Mouse (Mus musculus) forebrain, embryonic 11.5 days (tissue): ENCODE measurements around the gene Mlx. TPM values are rescaled to one million over a fixed set of nuclear protein-coding genes. Genes with fewer than 3 reads are reported as not detected.
A peak's percentile ranks its signal among the peaks of the same experiment; 100 is the strongest.

Experiments used
- ATAC-seq: fragments of 200-750 bp; cut with Nextera tagmentation; replicated peaks from 2 replicates; pipeline ENCODE4 v1.8.0; 2017; ENCODE audit warnings: moderate TSS enrichment; ENCODE audit not compliant: low FRiP score
- DNase-seq: peaks from one replicate; pipeline ENCODE4 v3.0.0-alpha.2; 2017; ENCODE audit warnings: low spot score
- H3K27ac ChIP-seq: fragments of 300-500 bp; sonication (generic); 2 replicates; pipeline ENCODE4 v1.5.1; 2014; ENCODE audit warnings: low read depth, low read length
- H3K27me3 ChIP-seq: fragments of 300-500 bp; sonication (generic); 2 replicates; pipeline ENCODE4 v1.6.1; 2014; ENCODE audit warnings: mild to moderate bottlenecking, low read length, mixed read lengths; ENCODE audit not compliant: control insufficient read depth, insufficient read depth
- H3K36me3 ChIP-seq: fragments of 300-500 bp; sonication (generic); 2 replicates; pipeline ENCODE4 v1.6.1; 2014; ENCODE audit warnings: mild to moderate bottlenecking, low read length, moderate library complexity, mixed read lengths; ENCODE audit not compliant: control insufficient read depth, insufficient read depth
- H3K4me1 ChIP-seq: fragments of 300-500 bp; sonication (generic); replicated peaks from 2 replicates; pipeline ENCODE4 v1.6.1; 2014; ENCODE audit warnings: low read length, mixed read lengths; ENCODE audit not compliant: control insufficient read depth, insufficient read depth
- H3K4me2 ChIP-seq: fragments of 300-500 bp; sonication (generic); 2 replicates; pipeline ENCODE4 v1.6.1; 2014; ENCODE audit warnings: low read depth, mild to moderate bottlenecking, low read length, moderate library complexity, mixed read lengths; ENCODE audit not compliant: severe bottlenecking
- H3K4me3 ChIP-seq: fragments of 300-500 bp; sonication (generic); 2 replicates; pipeline ENCODE4 v1.5.1; 2014; ENCODE audit warnings: low read depth, low read length
- H3K9ac ChIP-seq: fragments of 300-500 bp; sonication (generic); 2 replicates; pipeline ENCODE4 v1.6.1; 2014; ENCODE audit warnings: low read length
- H3K9me3 ChIP-seq: fragments of 300-500 bp; sonication (generic); 2 replicates; pipeline ENCODE4 v1.6.1; 2016; ENCODE audit warnings: low read length, mixed read lengths; ENCODE audit not compliant: control insufficient read depth
- WGBS: fragments of 180-500 bp; shearing (Covaris S2); extraction: QIAGEN DNeasy Blood & Tissue Kit; methylation state at CpG from one replicate; pipeline ENCODE4 v1.1.7; 2014; 5-methylcytosine and 5-hydroxymethylcytosine counted together
- polyA plus RNA-seq: library from polyadenylated mRNA; unstranded; fragments of >200 nt; fragmentation: Nextera tagmentation; extraction: Ambion mirVana; gene quantifications from 2 replicates; pipeline ENCODE4 v1.2.1, GENCODE M21; 2014

Mlx gene
- polyA plus RNA-seq, result 41.8 and 44.3 TPM in 2 replicates

DNA sequence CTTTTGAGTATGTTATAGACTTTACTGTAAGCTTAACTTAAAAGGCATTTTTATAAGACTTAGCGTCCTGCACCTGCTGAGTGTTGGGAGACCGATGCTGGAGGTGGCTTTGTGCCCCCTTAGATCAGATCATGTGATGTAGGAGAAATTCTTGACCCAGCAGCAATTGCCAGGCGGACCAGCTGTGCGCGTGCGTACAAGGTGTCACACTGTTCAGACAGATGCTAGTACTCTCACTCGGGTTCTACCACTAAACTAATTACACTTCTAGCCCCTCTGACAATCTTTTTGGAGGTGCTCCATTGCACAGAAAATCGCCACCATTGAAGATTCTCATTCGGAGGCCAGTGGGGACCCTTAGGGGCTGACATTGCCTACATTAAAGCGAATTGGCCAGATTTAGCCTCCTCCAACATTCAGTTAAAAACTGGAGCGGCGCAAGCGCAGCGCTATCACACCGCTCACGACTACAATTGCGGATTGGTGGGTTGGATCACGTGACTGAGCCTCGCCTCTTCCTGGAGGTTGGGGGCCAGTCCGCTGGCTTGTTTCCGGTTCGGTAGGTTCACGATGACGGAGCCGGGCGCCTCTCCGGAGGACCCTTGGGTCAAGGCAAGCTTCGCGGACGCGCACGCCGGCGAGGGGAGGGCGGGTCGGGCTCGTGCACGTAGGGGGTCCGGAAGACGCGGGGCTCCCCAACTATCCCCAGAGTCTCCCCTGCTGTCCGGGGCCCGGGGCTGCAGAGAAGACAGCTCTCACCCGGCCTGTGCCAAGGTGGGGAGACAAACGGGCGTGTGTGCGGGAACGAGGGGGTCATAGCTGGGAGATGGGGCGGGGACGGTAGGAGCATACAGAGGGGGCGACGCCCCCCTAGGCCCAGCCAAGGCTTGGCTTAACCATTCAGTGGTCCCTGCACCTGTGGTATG, at the start of gene Mlx:
Gene Mlx (plus strand): TSS at position 522 of the 926 bp plus-strand sequence.
- Histone ChIP-seq H3K4me2 (peak within 1 kb of the TSS; percentile 93), H3K4me3 (peak within 1 kb of the TSS; percentile 83), H3K36me3 (peaks cover 7% of the 10 kb centered on the region; the same call in 1 of the 2 replicates), H3K27ac (peak within 1 kb of the TSS; percentile 68), H3K27me3 (no peaks in the 10 kb centered on the region), H3K9ac (peak within 1 kb of the TSS; percentile 74), H3K4me1 (peaks cover 21% of the 10 kb centered on the region), H3K9me3 (no peaks in the 10 kb centered on the region)
- peak; percentile 81 for ATAC-seq
- peak; percentile 93 for DNase-seq
- 1% methylated on average over 51 of the region's 52 CpGs for WGBS

- Histone ChIP-seq H3K9ac (no peak overlapping the region), H3K4me1 (no peaks in the 10 kb centered on the region), H3K36me3 (no peaks in the 10 kb centered on the region; the same call in 1 of the 2 replicates), H3K27ac (no peak overlapping the region), H3K4me2 (no peak overlapping the region), H3K27me3 (no peaks in the 10 kb centered on the region), H3K9me3 (no peaks in the 10 kb centered on the region), H3K4me3 (no peak overlapping the region)
- WGBS, result 85% methylated on average over 10 of the region's 10 CpGs
- DNase-seq, result no peak
- no peak for ATAC-seq
Measured at GRCm38 (mm10) chr11:101037795-101038194, 49.3 kb upstream of the Mlx start.

- no peaks in the 10 kb centered on the region for H3K9me3 ChIP-seq
- WGBS, result 90% methylated on average over 4 of the region's 4 CpGs
- H3K27ac ChIP-seq, result no peak overlapping the region
- H3K9ac ChIP-seq, result no peak overlapping the region
- DNase-seq, result no peak
- no peak overlapping the region for H3K4me2 ChIP-seq
- no peak for ATAC-seq
- H3K4me1 ChIP-seq, result no peaks in the 10 kb centered on the region
- no peaks in the 10 kb centered on the region; the same call in 1 of the 2 replicates for H3K36me3 ChIP-seq
- no peak overlapping the region for H3K4me3 ChIP-seq
- H3K27me3 ChIP-seq, result no peaks in the 10 kb centered on the region
Measured at GRCm38 (mm10) chr11:101045826-101046225, 41.3 kb upstream of the Mlx start.

DNA sequence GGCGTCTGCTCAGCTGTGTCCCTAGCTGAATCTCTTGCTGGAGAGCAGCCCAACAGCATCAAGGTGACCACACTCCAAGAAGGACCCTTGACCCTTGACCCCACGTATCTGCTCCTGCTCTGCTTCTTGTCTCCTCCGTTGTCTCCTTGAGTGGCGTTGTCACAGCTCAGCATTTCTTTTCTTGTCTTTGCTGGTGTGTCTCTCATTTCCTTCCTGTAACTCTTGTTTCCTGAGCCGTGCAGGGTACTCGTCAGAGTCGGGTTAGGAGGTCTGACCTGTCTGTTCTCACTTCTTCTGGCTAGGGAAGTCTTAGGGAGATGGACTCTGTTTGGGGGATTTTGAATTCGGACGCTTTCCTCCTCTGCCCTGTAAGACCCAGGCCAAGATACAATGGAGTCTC, 40.6 kb upstream of the Mlx start:
- Histone ChIP-seq H3K4me3 (no peak overlapping the region), H3K27ac (no peak overlapping the region), H3K9ac (no peak overlapping the region), H3K4me2 (no peak overlapping the region), H3K9me3 (no peaks in the 10 kb centered on the region), H3K27me3 (no peaks in the 10 kb centered on the region), H3K4me1 (no peaks in the 10 kb centered on the region), H3K36me3 (no peaks in the 10 kb centered on the region; the same call in 1 of the 2 replicates)
- ATAC-seq (no peak), DNase-seq (no peak)
- WGBS, result 70% methylated on average over 9 of the region's 9 CpGs

DNA sequence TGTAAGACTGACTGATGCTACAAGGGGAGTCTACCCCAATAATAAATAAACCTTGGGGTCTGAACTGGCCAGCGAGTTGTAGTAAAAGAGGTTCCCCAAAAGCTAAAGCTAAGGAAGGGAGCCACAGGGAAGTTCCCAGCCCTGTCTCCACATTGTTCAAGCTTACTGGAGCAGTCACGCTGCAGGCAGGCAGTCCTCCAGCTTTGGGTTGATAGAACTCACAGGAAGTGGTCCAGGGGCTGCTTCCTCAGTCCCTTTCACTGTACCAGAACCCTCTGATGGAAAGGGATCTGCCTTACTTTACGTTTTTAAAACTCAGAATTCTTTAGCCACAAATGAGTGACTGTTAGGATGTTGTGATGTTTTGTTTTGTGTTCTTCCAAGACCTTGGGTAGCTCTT, 39.6 kb upstream of the Mlx start:
- Histone ChIP-seq H3K4me1 (no peaks in the 10 kb centered on the region), H3K9ac (no peak overlapping the region), H3K27ac (no peak overlapping the region), H3K4me3 (no peak overlapping the region), H3K36me3 (no peaks in the 10 kb centered on the region; the same call in 1 of the 2 replicates), H3K27me3 (no peaks in the 10 kb centered on the region), H3K4me2 (no peak overlapping the region), H3K9me3 (no peaks in the 10 kb centered on the region)
- 93% methylated on average over 3 of the region's 3 CpGs for WGBS
- ATAC-seq, result no peak
- no peak for DNase-seq

- Histone ChIP-seq H3K27me3 (no peaks in the 10 kb centered on the region), H3K36me3 (no peaks in the 10 kb centered on the region; the same call in 1 of the 2 replicates), H3K9ac (no peak overlapping the region), H3K9me3 (no peaks in the 10 kb centered on the region), H3K4me2 (no peak overlapping the region), H3K4me3 (no peak overlapping the region), H3K27ac (no peak overlapping the region), H3K4me1 (no peaks in the 10 kb centered on the region)
- DNase-seq (no peak), ATAC-seq (no peak)
- WGBS, result 86% methylated on average over 9 of the region's 9 CpGs
Measured at GRCm38 (mm10) chr11:101050359-101050758, 36.7 kb upstream of the Mlx start.

DNA sequence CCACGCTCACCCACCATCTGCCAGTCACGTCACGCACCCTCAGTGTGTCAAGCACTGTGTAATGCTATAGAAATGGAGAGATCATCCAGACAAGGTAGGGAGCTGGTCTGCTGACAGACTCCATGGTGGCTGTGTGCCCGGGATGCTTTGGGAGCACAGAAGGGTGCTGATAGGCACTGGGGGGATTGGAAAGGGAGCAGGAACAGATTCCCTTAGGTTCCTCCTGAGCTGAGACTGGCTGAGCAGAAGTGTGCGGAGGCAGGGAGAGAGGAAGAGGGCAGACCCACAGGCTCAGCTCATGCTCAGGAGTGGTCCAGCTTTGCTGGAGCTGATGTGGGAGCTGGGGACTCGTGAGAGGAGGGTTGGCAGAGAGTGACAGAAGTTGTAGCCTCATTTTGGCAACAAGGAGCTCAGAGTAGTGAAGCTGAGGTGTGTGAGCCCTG, 36.0 kb upstream of the Mlx start:
- DNase-seq (no peak), ATAC-seq (no peak)
- Histone ChIP-seq H3K36me3 (no peaks in the 10 kb centered on the region; the same call in 1 of the 2 replicates), H3K27ac (no peak overlapping the region), H3K9ac (no peak overlapping the region), H3K4me2 (no peak overlapping the region), H3K27me3 (no peaks in the 10 kb centered on the region), H3K4me1 (no peaks in the 10 kb centered on the region), H3K9me3 (no peaks in the 10 kb centered on the region), H3K4me3 (no peak overlapping the region)
- 90% methylated on average over 6 of the region's 6 CpGs for WGBS

DNA sequence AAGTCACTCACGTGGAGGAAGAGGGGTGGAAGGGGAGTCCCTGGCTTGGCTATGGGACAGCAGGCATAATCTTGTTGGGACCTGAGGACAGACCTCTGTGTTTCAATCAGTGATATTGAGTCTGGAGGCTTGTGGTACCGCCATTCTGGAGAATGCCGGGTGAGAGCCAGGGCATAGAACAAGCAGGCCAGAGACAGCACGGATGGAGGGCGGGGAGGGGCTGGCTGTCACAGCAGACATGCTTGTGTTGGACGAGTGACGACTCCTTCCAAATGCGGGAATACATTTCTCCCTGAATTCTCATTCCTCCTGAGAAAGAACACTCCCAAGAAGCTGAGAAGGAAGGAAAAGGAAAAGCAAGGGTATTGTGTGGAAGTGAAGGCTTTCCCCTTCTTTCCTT, 35.5 kb upstream of the Mlx start:
- DNase-seq, result no peak
- no peaks in the 10 kb centered on the region; the same call in 1 of the 2 replicates for H3K36me3 ChIP-seq
- ATAC-seq, result no peak
- no peaks in the 10 kb centered on the region for H3K9me3 ChIP-seq
- H3K4me2 ChIP-seq, result no peak overlapping the region
- no peaks in the 10 kb centered on the region for H3K27me3 ChIP-seq
- H3K27ac ChIP-seq, result no peak overlapping the region
- H3K4me3 ChIP-seq, result no peak overlapping the region
- no peak overlapping the region for H3K9ac ChIP-seq
- no peaks in the 10 kb centered on the region for H3K4me1 ChIP-seq
- WGBS, result 86% methylated on average over 8 of the region's 8 CpGs
